Mouse (Mus musculus) embryonic fibroblast, embryonic 13.5 days (primary cell): ENCODE results near the gene Cdk5r2. TPM values are rescaled to one million over a fixed set of nuclear protein-coding genes. Genes with fewer than 3 reads are reported as not detected.

Source experiments
- H3K27ac ChIP-seq: 2 replicates; pipeline ENCODE4 v1.5.1; 2012; ENCODE audit warnings: low read length, control low read depth, inconsistent platforms; ENCODE audit not compliant: insufficient read depth
- H3K4me1 ChIP-seq: 2 replicates; pipeline ENCODE4 v1.6.1; 2011; ENCODE audit warnings: low read length; ENCODE audit not compliant: control insufficient read depth, insufficient read depth
- H3K4me3 ChIP-seq: 2 replicates; pipeline ENCODE4 v1.5.1; 2011; ENCODE audit warnings: mild to moderate bottlenecking, control low read depth, low read length; ENCODE audit not compliant: insufficient read depth
- CTCF ChIP-seq: IDR thresholded peaks from 2 replicates; pipeline ENCODE4 v1.5.1; 2011; ENCODE audit warnings: mild to moderate bottlenecking, control low read depth, low read length, moderate library complexity, borderline replicate concordance; ENCODE audit not compliant: insufficient read depth
- POLR2A ChIP-seq: IDR thresholded peaks from 2 replicates; pipeline ENCODE4 v1.6.1; 2011; ENCODE audit warnings: low read depth, mild to moderate bottlenecking, control low read depth, low read length, moderate library complexity
- polyA plus RNA-seq: library from polyadenylated mRNA; stranded (reverse); fragments of >200 nt; gene quantifications from 2 replicates; pipeline ENCODE4 v1.2.4, GENCODE M21; 2011; ENCODE audit warnings: low read depth; ENCODE audit not compliant: missing spikeins, insufficient read length

Gene Cdk5r2
- polyA plus RNA-seq, 1 experiment: not detected

DNA sequence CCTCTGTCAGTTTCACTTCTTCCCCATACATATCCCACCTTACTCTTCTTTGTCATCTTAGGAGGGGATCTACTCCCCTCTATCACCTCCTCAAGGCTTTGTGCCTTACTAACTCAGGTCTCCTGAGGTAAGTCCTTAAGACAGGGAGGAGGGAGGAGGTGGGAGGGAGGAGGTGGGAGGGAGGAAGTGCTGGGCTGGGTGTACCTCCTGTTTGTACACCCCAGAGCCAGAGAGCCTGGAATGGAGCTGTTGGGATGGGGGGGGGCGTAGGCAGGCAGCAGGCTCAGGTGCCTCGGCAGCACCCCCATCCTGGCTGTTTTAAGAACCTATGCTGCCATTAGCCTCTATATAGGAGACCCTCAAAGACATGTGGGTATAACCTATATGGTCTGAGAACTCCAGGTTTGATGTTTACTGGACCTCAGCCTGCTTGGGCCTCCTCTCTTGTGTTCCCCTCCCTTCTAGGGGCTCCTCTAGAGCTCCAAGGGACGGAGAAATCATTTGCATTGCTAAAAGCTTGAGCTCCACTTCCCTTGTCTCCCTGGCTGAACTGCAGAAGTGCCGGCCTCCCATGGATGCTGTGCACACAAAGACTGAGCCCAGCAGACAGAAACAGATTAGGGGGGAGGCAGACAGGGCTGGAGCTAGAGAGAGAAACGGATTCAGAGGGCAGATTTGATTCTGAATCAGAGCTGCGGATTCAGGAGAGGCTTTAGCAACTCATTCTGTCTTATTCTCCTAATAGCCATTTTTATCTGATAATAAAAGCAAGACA lies 3.5 kb upstream of the Cdk5r2 start:
- Histone ChIP-seq H3K4me1 (0 out of 2 replicates have a peak, but pooled peaks cover 4% of the 10 kb centered on the region), H3K27ac (no peak overlapping the region), H3K4me3 (no peak overlapping the region)
- TF ChIP-seq CTCF: no peak
- no peak for TF ChIP-seq POLR2A

- H3K4me3 ChIP-seq: peak overlapping the region; percentile 25
- H3K27ac ChIP-seq: no peak overlapping the region
- 0 out of 2 replicates have a peak, but pooled peaks cover 6% of the 10 kb centered on the region for H3K4me1 ChIP-seq
- no peak for TF ChIP-seq CTCF
- no peak for TF ChIP-seq POLR2A
These were observed 422 bp downstream of the Cdk5r2 start for GRCm38 (mm10) chr1:74855156-74855555.

DNA sequence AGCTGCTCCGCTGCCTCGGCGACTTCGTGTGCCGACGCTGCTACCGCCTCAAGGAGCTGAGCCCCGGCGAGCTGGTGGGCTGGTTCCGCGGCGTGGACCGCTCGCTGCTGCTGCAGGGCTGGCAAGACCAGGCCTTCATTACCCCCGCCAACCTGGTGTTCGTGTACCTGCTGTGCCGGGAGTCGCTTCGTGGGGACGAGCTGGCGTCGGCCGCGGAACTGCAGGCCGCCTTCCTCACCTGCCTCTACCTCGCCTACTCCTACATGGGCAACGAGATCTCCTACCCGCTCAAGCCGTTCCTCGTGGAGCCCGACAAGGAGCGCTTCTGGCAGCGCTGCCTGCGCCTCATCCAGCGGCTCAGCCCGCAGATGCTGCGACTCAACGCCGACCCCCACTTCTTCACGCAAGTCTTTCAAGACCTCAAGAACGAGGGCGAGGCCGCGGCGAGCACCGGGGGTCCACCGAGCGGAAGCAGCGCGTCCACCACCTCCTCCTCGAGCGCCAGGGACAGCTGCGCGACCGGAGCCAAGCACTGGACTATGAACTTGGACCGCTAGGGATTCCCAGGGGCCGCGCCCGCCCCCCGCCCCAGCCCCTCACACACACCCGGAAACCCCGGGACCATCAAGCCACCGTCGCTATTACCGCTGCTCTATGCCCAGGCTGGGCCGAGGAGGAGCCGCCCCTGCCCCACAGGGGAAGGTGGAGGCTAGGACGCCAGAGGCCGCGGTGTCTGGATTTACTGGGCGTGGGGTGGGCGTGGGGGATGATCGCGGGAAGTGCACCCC lies 1.1 kb downstream of the Cdk5r2 start:
- Histone ChIP-seq H3K27ac (no peak overlapping the region), H3K4me1 (0 out of 2 replicates have a peak, but pooled peaks cover 6% of the 10 kb centered on the region), H3K4me3 (no peak overlapping the region)
- no peak for TF ChIP-seq CTCF
- TF ChIP-seq POLR2A: no peak

GRCm38 (mm10) chr1:74856439-74856720 lies 1.6 kb downstream of the Cdk5r2 start:
- TF ChIP-seq CTCF: no peak
- Histone ChIP-seq H3K27ac (no peak overlapping the region), H3K4me3 (no peak overlapping the region), H3K4me1 (0 out of 2 replicates have a peak, but pooled peaks cover 6% of the 10 kb centered on the region)

DNA sequence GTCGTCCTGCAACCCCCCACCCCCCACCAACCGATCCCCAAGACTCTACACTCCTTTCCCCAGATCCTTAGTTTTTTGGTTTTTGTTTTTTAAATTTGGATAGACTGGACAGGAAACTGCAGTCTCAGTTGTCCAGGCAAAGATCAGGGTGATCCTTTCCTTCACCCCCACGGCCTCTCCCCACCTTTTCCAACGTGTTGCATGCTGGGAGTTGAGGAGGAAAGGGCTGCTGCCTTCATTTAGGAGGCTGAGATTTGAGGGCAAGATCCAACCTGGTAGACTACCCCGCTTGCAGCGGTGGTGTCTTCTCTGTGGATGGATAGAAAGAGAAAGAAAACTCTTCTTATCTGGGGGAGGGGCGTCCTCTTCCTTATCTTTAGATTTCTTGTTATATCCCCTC lies 2.1 kb downstream of the Cdk5r2 start:
- H3K4me3 ChIP-seq: no peak overlapping the region
- no peak overlapping the region for H3K27ac ChIP-seq
- 0 out of 2 replicates have a peak, but pooled peaks cover 4% of the 10 kb centered on the region for H3K4me1 ChIP-seq
- no peak for TF ChIP-seq CTCF
- no peak for TF ChIP-seq POLR2A

DNA sequence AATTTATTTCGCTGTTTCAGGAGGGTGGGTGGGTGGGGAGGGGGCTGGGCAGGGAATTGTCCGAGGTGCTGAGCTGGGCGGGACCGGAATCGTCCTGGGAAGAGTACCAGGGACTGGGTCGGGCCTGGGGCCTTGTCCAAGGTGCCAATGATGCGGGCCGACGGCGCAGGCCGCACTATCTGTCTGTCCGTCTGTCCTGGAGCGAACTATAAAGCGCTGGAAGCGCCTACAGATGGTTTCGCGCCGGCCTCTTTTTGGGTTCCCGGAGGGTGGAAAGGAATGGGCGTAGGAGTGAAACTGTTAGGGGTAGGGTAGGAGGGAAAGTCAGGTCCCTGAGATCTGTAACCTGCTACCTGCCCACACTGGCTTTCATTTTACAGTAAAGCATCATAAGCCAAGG lies 2.5 kb downstream of the Cdk5r2 start:
- no peak overlapping the region for H3K4me3 ChIP-seq
- TF ChIP-seq CTCF (no peak), POLR2A (no peak)
- 0 out of 2 replicates have a peak, but pooled peaks cover 2% of the 10 kb centered on the region for H3K4me1 ChIP-seq
- H3K27ac ChIP-seq: no peak overlapping the region

GRCm38 (mm10) chr1:74857677-74858076 lies 2.9 kb downstream of the Cdk5r2 start:
- Histone ChIP-seq H3K4me3 (no peak overlapping the region), H3K27ac (no peak overlapping the region), H3K4me1 (0 out of 2 replicates have a peak, but pooled peaks cover 2% of the 10 kb centered on the region)
- TF ChIP-seq CTCF (no peak), POLR2A (no peak)

GRCm38 (mm10) chr1:74858171-74858719 lies 3.5 kb downstream of the Cdk5r2 start:
- Histone ChIP-seq H3K4me1 (0 out of 2 replicates have a peak, but pooled peaks cover 2% of the 10 kb centered on the region), H3K27ac (no peak overlapping the region), H3K4me3 (no peak overlapping the region)
- TF ChIP-seq CTCF (no peak), POLR2A (no peak)

- TF ChIP-seq POLR2A (no peak), CTCF (no peak)
- Histone ChIP-seq H3K27ac (no peak overlapping the region), H3K4me3 (no peak overlapping the region), H3K4me1 (0 out of 2 replicates have a peak, but pooled peaks cover 2% of the 10 kb centered on the region)
These were observed 4.1 kb downstream of the Cdk5r2 start for GRCm38 (mm10) chr1:74858805-74859204.
